ENCODE assay signal across 16 mouse cellular contexts in the genomic region with DNA sequence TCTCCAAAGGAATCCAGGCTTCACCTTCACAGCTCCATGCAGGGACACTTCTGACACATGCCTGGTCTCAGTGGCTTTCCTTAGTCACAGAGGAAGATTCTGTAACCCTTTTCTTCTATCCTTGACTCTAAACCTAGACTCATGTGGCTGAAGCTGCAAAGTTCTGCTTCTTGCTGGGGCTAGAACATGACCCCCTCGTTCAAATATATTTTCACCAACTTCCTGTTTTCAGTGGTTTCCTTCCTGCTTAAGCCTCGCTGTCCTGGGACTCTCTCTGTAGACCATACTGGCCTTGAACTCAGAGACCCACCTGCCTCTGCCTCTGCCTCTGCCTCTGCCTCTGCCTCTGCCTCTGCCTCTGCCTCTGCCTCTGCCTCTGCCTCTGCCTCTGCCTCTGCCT.
"Had no signal": no experiment of that assay in that cellular context is flagged by ENCODE, and none has a peak within 500 bp of the region (broad histone marks: within the 10 kb centered on the region; RNA-seq: fewer than 3 reads in every experiment).

No protein-coding gene starts in this region.

- DNase-seq: kidney, postnatal 10 days; kidney, postnatal 36 days; layer of hippocampus, postnatal 36 days; liver, embryonic 13.5 days; lung, adult 2 months; midbrain, embryonic 14.5 days; right cerebral cortex, adult 18-20 months; right cerebral cortex, postnatal 14 days; right cerebral cortex, postnatal 4 days; thymus, postnatal 25 days had no signal

- H3K4me3 ChIP-seq: left cerebral cortex, adult 2 months; liver, embryonic 13.5 days; neural tube, embryonic 12.5 days; neural tube, embryonic 15.5 days; stomach, embryonic 15.5 days had no signal

- H3K4me2 ChIP-seq: liver, embryonic 13.5 days; midbrain, embryonic 11.5 days; neural tube, embryonic 12.5 days; neural tube, embryonic 15.5 days; stomach, embryonic 15.5 days had no signal

- H3K27ac ChIP-seq: left cerebral cortex, adult 2 months; liver, embryonic 13.5 days; macrophage; neural tube, embryonic 12.5 days; neural tube, embryonic 15.5 days; stomach, embryonic 15.5 days had no signal

- H3K4me1 ChIP-seq: liver, embryonic 13.5 days; neural tube, embryonic 12.5 days; stomach, embryonic 15.5 days had no signal

- H3K36me3 ChIP-seq: liver, embryonic 13.5 days; neural tube, embryonic 12.5 days; neural tube, embryonic 15.5 days; stomach, embryonic 15.5 days had no signal

- H3K9me3 ChIP-seq: liver, embryonic 13.5 days; neural tube, embryonic 12.5 days; neural tube, embryonic 15.5 days; stomach, embryonic 15.5 days had no signal

- H3K27me3 ChIP-seq: liver, embryonic 13.5 days; neural tube, embryonic 12.5 days; neural tube, embryonic 15.5 days; stomach, embryonic 15.5 days had no signal

- H3K9ac ChIP-seq: liver, embryonic 13.5 days; neural tube, embryonic 12.5 days; neural tube, embryonic 15.5 days; stomach, embryonic 15.5 days had no signal
